Mouse (Mus musculus) liver, embryonic 16.5 days (tissue): ENCODE data around the gene Dpy30. TPM values are rescaled to one million over a fixed set of nuclear protein-coding genes. Genes with fewer than 3 reads are reported as not detected.

ENCODE experiments used
- ATAC-seq: fragments of 200-750 bp; cut with Nextera tagmentation; 2 replicates; pipeline ENCODE4 v1.8.0; 2017; ENCODE audit warnings: low read depth, mild to moderate bottlenecking, moderate number of reproducible peaks, moderate library complexity
- H3K27ac ChIP-seq: fragments of 300-500 bp; sonication (generic); 2 replicates; pipeline ENCODE4 v1.5.1; 2014; ENCODE audit warnings: mild to moderate bottlenecking, low read length
- H3K27me3 ChIP-seq: fragments of 300-500 bp; sonication (generic); 2 replicates; pipeline ENCODE4 v1.6.1; 2014; ENCODE audit warnings: low read depth, low read length, mixed read lengths; ENCODE audit not compliant: control insufficient read depth, insufficient read depth
- H3K36me3 ChIP-seq: fragments of 300-500 bp; sonication (generic); 2 replicates; pipeline ENCODE4 v1.6.1; 2014; ENCODE audit warnings: mild to moderate bottlenecking; ENCODE audit not compliant: control insufficient read depth, insufficient read depth
- H3K4me1 ChIP-seq: fragments of 300-500 bp; sonication (generic); 2 replicates; pipeline ENCODE4 v1.6.1; 2014; ENCODE audit warnings: low read depth, low read length, mixed read lengths; ENCODE audit not compliant: control insufficient read depth
- H3K4me2 ChIP-seq: fragments of 300-500 bp; sonication (generic); 2 replicates; pipeline ENCODE4 v1.6.1; 2014; ENCODE audit warnings: low read depth, low read length, mixed read lengths
- H3K4me3 ChIP-seq: fragments of 300-500 bp; sonication (generic); 2 replicates; pipeline ENCODE4 v1.5.1; 2014; ENCODE audit warnings: low read depth, mild to moderate bottlenecking, low read length
- H3K9ac ChIP-seq: fragments of 300-500 bp; sonication (generic); 2 replicates; pipeline ENCODE4 v1.6.1; 2014; ENCODE audit warnings: low read depth, low read length
- H3K9me3 ChIP-seq: fragments of 300-500 bp; sonication (generic); replicated peaks from 2 replicates; pipeline ENCODE4 v1.6.1; 2016; ENCODE audit warnings: low read length; ENCODE audit not compliant: control insufficient read depth
- WGBS: fragments of 180-500 bp; shearing (Covaris S2); extraction: QIAGEN DNeasy Blood & Tissue Kit; methylation state at CpG from one replicate; pipeline ENCODE4 v1.1.7; 2014; ENCODE audit not compliant: insufficient replicate concordance; 5-methylcytosine and 5-hydroxymethylcytosine counted together
- polyA plus RNA-seq: library from polyadenylated mRNA; unstranded; fragments of >200 nt; fragmentation: Nextera tagmentation; extraction: Ambion mirVana; gene quantifications from 2 replicates; pipeline ENCODE4 v1.2.1, GENCODE M21; 2015

Dpy30 gene
- polyA plus RNA-seq, 1 experiment from 2014 or later, result 91.7 TPM

- no peaks in the 10 kb centered on the region; the same call in 1 of the 2 replicates for H3K36me3 ChIP-seq
- no peak overlapping the region for H3K4me2 ChIP-seq
- H3K27ac ChIP-seq, result no peak overlapping the region
Measured at GRCm38 (mm10) chr17:74270205-74270604, 53.5 kb downstream of the Dpy30 start.

GRCm38 (mm10) chr17:74267415-74268180 is 56.1 kb downstream of the Dpy30 start:
- H3K4me3 ChIP-seq, result no peak overlapping the region
- peaks cover 49% of the 10 kb centered on the region for H3K4me1 ChIP-seq
- H3K27ac ChIP-seq, result peak overlapping the region; percentile 84
- 44% methylated on average over 11 of the region's 11 CpGs for WGBS
- no peaks in the 10 kb centered on the region; the same call in 1 of the 2 replicates for H3K36me3 ChIP-seq
- peak; percentile 92 for ATAC-seq
- no peak overlapping the region for H3K9ac ChIP-seq
- peak overlapping the region; percentile 2; the same call in 1 of the 2 replicates for H3K4me2 ChIP-seq
- H3K27me3 ChIP-seq, result no peaks in the 10 kb centered on the region
- H3K9me3 ChIP-seq, result peaks cover 6% of the 10 kb centered on the region

More at GRCm38 (mm10) chr17:74270205-74270604, 53.5 kb downstream of the Dpy30 start:
- Histone ChIP-seq H3K9ac (no peak overlapping the region), H3K4me3 (no peak overlapping the region), H3K9me3 (peaks cover 6% of the 10 kb centered on the region), H3K4me1 (peaks cover 52% of the 10 kb centered on the region), H3K27me3 (no peaks in the 10 kb centered on the region)
- 57% methylated on average over 2 of the region's 2 CpGs for WGBS
- no peak for ATAC-seq

GRCm38 (mm10) chr17:74265636-74266035 is 58.1 kb downstream of the Dpy30 start:
- H3K36me3 ChIP-seq, result no peaks in the 10 kb centered on the region; the same call in 1 of the 2 replicates
- H3K4me1 ChIP-seq, result peaks cover 42% of the 10 kb centered on the region
- WGBS, result 34% methylated on average over 1 of the region's 1 CpGs
- H3K27me3 ChIP-seq, result no peaks in the 10 kb centered on the region
- H3K4me2 ChIP-seq, result no peak overlapping the region
- ATAC-seq, result no peak
- no peak overlapping the region for H3K9ac ChIP-seq
- no peak overlapping the region for H3K4me3 ChIP-seq
- H3K9me3 ChIP-seq, result peaks cover 6% of the 10 kb centered on the region
- no peak overlapping the region; the same call in 1 of the 2 replicates for H3K27ac ChIP-seq

- Histone ChIP-seq H3K4me1 (peaks cover 39% of the 10 kb centered on the region), H3K9ac (no peak overlapping the region), H3K4me2 (no peak overlapping the region), H3K36me3 (no peaks in the 10 kb centered on the region; the same call in 1 of the 2 replicates), H3K27me3 (no peaks in the 10 kb centered on the region), H3K4me3 (no peak overlapping the region), H3K27ac (peak overlapping the region; percentile 27), H3K9me3 (peaks cover 6% of the 10 kb centered on the region)
- WGBS, result 36% methylated on average over 5 of the region's 5 CpGs
- ATAC-seq, result no peak
Measured at GRCm38 (mm10) chr17:74265156-74265505, 58.6 kb downstream of the Dpy30 start.

GRCm38 (mm10) chr17:74264333-74265155 is 59.2 kb downstream of the Dpy30 start:
- Histone ChIP-seq H3K4me3 (no peak overlapping the region), H3K4me2 (no peak overlapping the region), H3K9me3 (peaks cover 6% of the 10 kb centered on the region), H3K27me3 (no peaks in the 10 kb centered on the region), H3K36me3 (no peaks in the 10 kb centered on the region; the same call in 1 of the 2 replicates), H3K27ac (peak overlapping the region; percentile 27), H3K9ac (no peak overlapping the region), H3K4me1 (peaks cover 39% of the 10 kb centered on the region)
- no peak for ATAC-seq
- WGBS, result 64% methylated on average over 3 of the region's 3 CpGs

GRCm38 (mm10) chr17:74262415-74262814 is 61.3 kb downstream of the Dpy30 start:
- no peak overlapping the region for H3K9ac ChIP-seq
- H3K4me2 ChIP-seq, result no peak overlapping the region
- H3K9me3 ChIP-seq, result no peaks in the 10 kb centered on the region
- WGBS, result 76% methylated on average over 3 of the region's 3 CpGs
- no peak for ATAC-seq
- H3K27ac ChIP-seq, result no peak overlapping the region
- H3K4me1 ChIP-seq, result peaks cover 31% of the 10 kb centered on the region
- H3K27me3 ChIP-seq, result no peaks in the 10 kb centered on the region
- H3K4me3 ChIP-seq, result no peak overlapping the region
- peaks cover 3% of the 10 kb centered on the region for H3K36me3 ChIP-seq

Other genes with a start within 250 kb of the Dpy30 start
- 82.5 and 86.5 TPM in 2 replicates for gene Memo1, start 28.4 kb downstream of the Dpy30 start, polyA plus RNA-seq
- gene Spast, start 15.0 kb upstream of the Dpy30 start, polyA plus RNA-seq, result 4.2 and 4.3 TPM in 2 replicates
- 16.3 and 16.6 TPM in 2 replicates for gene Slc30a6, start 71.7 kb upstream of the Dpy30 start, polyA plus RNA-seq
- 0.36 and 0.44 TPM in 2 replicates for gene Nlrc4, start 135.2 kb upstream of the Dpy30 start, polyA plus RNA-seq
- 72.0 and 72.5 TPM in 2 replicates for gene Yipf4, start 165.5 kb upstream of the Dpy30 start, polyA plus RNA-seq
- 24.4 and 28.5 TPM in 2 replicates for gene Birc6, start 204.4 kb upstream of the Dpy30 start, polyA plus RNA-seq